Mouse (Mus musculus): ENCODE measurements around the gene Cadm4.

DNA sequence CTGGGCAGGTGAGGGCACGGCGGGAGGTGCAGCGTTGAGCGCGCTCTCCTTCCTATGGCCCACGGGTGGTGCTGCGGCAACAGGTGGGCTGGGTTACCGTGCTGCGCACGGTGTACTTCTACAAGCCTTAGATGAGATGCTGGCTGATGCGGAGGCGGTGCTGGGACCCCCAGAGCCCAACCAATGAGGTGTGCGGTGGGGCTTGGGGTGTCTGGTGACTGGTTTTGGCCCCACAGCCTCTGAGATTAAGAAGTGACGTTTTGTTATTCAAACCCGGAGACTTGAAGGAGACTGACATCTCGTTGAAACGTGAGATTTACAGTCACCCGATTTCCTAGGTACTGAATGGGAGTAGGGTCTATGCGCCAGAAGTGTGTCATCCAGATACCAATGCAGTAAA lies 52.5 kb downstream of the Cadm4 start:
- no peak for TF ChIP-seq POLR2A (IDR thresholded peaks at IDR 0.05; ENCODE audit: extremely low read depth, insufficient read depth, low read length)
- no peak for TF ChIP-seq CTCF (IDR thresholded peaks at IDR 0.05; ENCODE audit: low read depth, low read length)

Data from liver, adult 2 months (tissue).